Mouse (Mus musculus) heart, adult 2 months (tissue): Measurements from ENCODE around the gene Anapc7. TPM values are rescaled to one million over a fixed set of nuclear protein-coding genes. Genes with fewer than 3 reads are reported as not detected.
A peak's percentile ranks its signal among the peaks of the same experiment; 100 is the strongest.

Experiments
- DNase-seq, 2 experiments: peaks; one replicate each; pipeline ENCODE4 v3.0.0; 2021
- H3K27ac ChIP-seq: fragments of 200-600 bp; 2 replicates; pipeline ENCODE4 v1.8.1; 2022
- H3K27me3 ChIP-seq: fragments of 200-500 bp; 2 replicates; pipeline ENCODE4 v1.6.1; 2012; ENCODE audit warnings: mild to moderate bottlenecking, low read length, inconsistent platforms, mixed read lengths; ENCODE audit not compliant: control insufficient read depth, insufficient read depth
- H3K36me3 ChIP-seq: fragments of 200-500 bp; 2 replicates; pipeline ENCODE4 v1.6.1; 2012; ENCODE audit warnings: low read length, inconsistent platforms; ENCODE audit not compliant: control insufficient read depth, insufficient read depth
- H3K4me1 ChIP-seq: fragments of 200-500 bp; 2 replicates; pipeline ENCODE4 v1.6.1; 2011; ENCODE audit warnings: low read length; ENCODE audit not compliant: control insufficient read depth, insufficient read depth
- H3K4me3 ChIP-seq: fragments of 200-600 bp; 2 replicates; pipeline ENCODE4 v1.8.1; 2022
- H3K79me2 ChIP-seq: fragments of 200-500 bp; replicated peaks from 2 replicates; pipeline ENCODE4 v1.6.1; 2012; ENCODE audit warnings: mild to moderate bottlenecking, inconsistent platforms, low read length, moderate library complexity, mixed read lengths; ENCODE audit not compliant: control insufficient read depth, insufficient read depth
- H3K9ac ChIP-seq: fragments of 200-500 bp; 2 replicates; pipeline ENCODE4 v1.6.1; 2012; ENCODE audit warnings: low read depth, mild to moderate bottlenecking, control low read depth, inconsistent platforms, low read length, mixed read lengths
- CTCF ChIP-seq: fragments of 200-600 bp; IDR thresholded peaks from 2 replicates; pipeline ENCODE4 v1.8.1; 2022; ENCODE audit warnings: antibody characterized with exemption, mild to moderate bottlenecking, moderate library complexity
- EP300 ChIP-seq: fragments of 200-500 bp; IDR thresholded peaks from 2 replicates; pipeline ENCODE4 v1.6.1; 2011; ENCODE audit warnings: low read depth, low read length, control low read depth; ENCODE audit not compliant: insufficient read depth
- POLR2A ChIP-seq: fragments of 200-500 bp; IDR thresholded peaks from 2 replicates; pipeline ENCODE4 v1.6.1; 2011; ENCODE audit warnings: mild to moderate bottlenecking, low read depth, low read length, control low read depth; ENCODE audit not compliant: insufficient read depth
- WGBS: fragments of 180-500 bp; shearing (Covaris S2); methylation state at CpG from one replicate; pipeline ENCODE4 v1.1.7; 2018; 5-methylcytosine and 5-hydroxymethylcytosine counted together
- intact Hi-C: fragments of 180-260 bp; cut with DNase I; formaldehyde crosslinking; loops from one replicate; pipeline ENCODE4 v1.15.1; 2025
- polyA plus RNA-seq: library from polyadenylated mRNA; depleted of rRNA; stranded (reverse); fragments of >200 nt; gene quantifications from 2 replicates; pipeline ENCODE4 v1.2.3, GENCODE M21; 2012
- total RNA-seq, 2 experiments: library from RNA; stranded (reverse); gene quantifications; 2 replicates each; pipeline ENCODE4 v1.2.3; 2021

Gene Anapc7
- total and polyA plus RNA-seq, 3 experiments, result 23.2 to 27.1 (median 25.9) TPM

- Histone ChIP-seq H3K36me3 (peaks cover 5% of the 10 kb centered on the region), H3K27ac (no peak overlapping the region), H3K79me2 (no peaks in the 10 kb centered on the region), H3K4me3 (no peak overlapping the region), H3K27me3 (no peaks in the 10 kb centered on the region), H3K9ac (no peak overlapping the region), H3K4me1 (peaks cover 3% of the 10 kb centered on the region)
- DNase-seq, result no peak
- 76% methylated on average over 4 of the region's 4 CpGs for WGBS
- TF ChIP-seq CTCF, result peak; percentile 40
- no peak for TF ChIP-seq EP300
- intact Hi-C loops, result no loop called here
These were observed 13.0 kb downstream of the Anapc7 start for GRCm38 (mm10) chr5:122434541-122434940.

- Histone ChIP-seq H3K4me1 (peaks cover 7% of the 10 kb centered on the region), H3K27me3 (no peaks in the 10 kb centered on the region), H3K36me3 (no peaks in the 10 kb centered on the region), H3K27ac (peak overlapping the region; percentile 76), H3K79me2 (no peaks in the 10 kb centered on the region), H3K9ac (peak overlapping the region; percentile 45), H3K4me3 (no peak overlapping the region; the same call in 1 of the 2 replicates)
- peak; percentile 46 to 64 for DNase-seq
- WGBS, result 45% methylated on average over 19 of the region's 19 CpGs
- TF ChIP-seq POLR2A, result 0 out of 2 replicates have a peak, but pooled peaks have one; percentile 12
- TF ChIP-seq CTCF, result no peak
- 0 out of 2 replicates have a peak, but pooled peaks have one; percentile 53 for TF ChIP-seq EP300
- intact Hi-C loops, result no loop called here
These were observed 18.1 kb downstream of the Anapc7 start for GRCm38 (mm10) chr5:122439400-122440094.

- Histone ChIP-seq H3K9ac (0 out of 2 replicates have a peak overlapping the region, but pooled peaks have one; percentile 8), H3K27me3 (no peaks in the 10 kb centered on the region), H3K4me3 (no peak overlapping the region; the same call in 1 of the 2 replicates), H3K79me2 (no peaks in the 10 kb centered on the region), H3K36me3 (no peaks in the 10 kb centered on the region), H3K4me1 (peaks cover 7% of the 10 kb centered on the region), H3K27ac (peak overlapping the region; percentile 76)
- intact Hi-C loops, result no loop called here
- peak; percentile 60 to 66 for DNase-seq
- no peak for TF ChIP-seq POLR2A
- peak; percentile 62; the same call in 1 of the 2 replicates for TF ChIP-seq EP300
- no peak for TF ChIP-seq CTCF
- 72% methylated on average over 12 of the region's 12 CpGs for WGBS
These were observed 18.7 kb downstream of the Anapc7 start for GRCm38 (mm10) chr5:122440095-122440630.

- DNase-seq, result no peak
- no peak overlapping the region for H3K4me3 ChIP-seq
- no peak for TF ChIP-seq POLR2A
- no peak for TF ChIP-seq CTCF
- no peak for TF ChIP-seq EP300
- H3K36me3 ChIP-seq, result no peaks in the 10 kb centered on the region
- peaks cover 4% of the 10 kb centered on the region for H3K4me1 ChIP-seq
- H3K79me2 ChIP-seq, result no peaks in the 10 kb centered on the region
- no peaks in the 10 kb centered on the region for H3K27me3 ChIP-seq
- 91% methylated on average over 10 of the region's 10 CpGs for WGBS
- intact Hi-C loops, result no loop called here
- no peak overlapping the region for H3K9ac ChIP-seq
- no peak overlapping the region for H3K27ac ChIP-seq
These were observed 23.0 kb downstream of the Anapc7 start for GRCm38 (mm10) chr5:122444492-122444891.

GRCm38 (mm10) chr5:122445051-122445610 lies 23.6 kb downstream of the Anapc7 start:
- no peak overlapping the region for H3K4me3 ChIP-seq
- WGBS, result 91% methylated on average over 11 of the region's 11 CpGs
- intact Hi-C loops, result no loop called here
- no peaks in the 10 kb centered on the region for H3K79me2 ChIP-seq
- no peak overlapping the region for H3K9ac ChIP-seq
- peaks cover 1% of the 10 kb centered on the region for H3K4me1 ChIP-seq
- no peaks in the 10 kb centered on the region for H3K27me3 ChIP-seq
- TF ChIP-seq EP300 (no peak), CTCF (no peak)
- no peak overlapping the region for H3K27ac ChIP-seq
- H3K36me3 ChIP-seq, result no peaks in the 10 kb centered on the region
- no peak for DNase-seq

- Histone ChIP-seq H3K36me3 (no peaks in the 10 kb centered on the region), H3K27ac (peak overlapping the region; percentile 17; the same call in 1 of the 2 replicates), H3K4me3 (no peak overlapping the region), H3K4me1 (no peaks in the 10 kb centered on the region), H3K9ac (no peak overlapping the region), H3K79me2 (no peaks in the 10 kb centered on the region), H3K27me3 (no peaks in the 10 kb centered on the region)
- TF ChIP-seq CTCF (no peak), EP300 (no peak), POLR2A (no peak)
- peak in 1 of 2 experiments; percentile 56 for DNase-seq
- intact Hi-C loops, result no loop called here
- WGBS, result 65% methylated on average over 8 of the region's 8 CpGs
These were observed 26.4 kb downstream of the Anapc7 start for GRCm38 (mm10) chr5:122447857-122448256.
